Mouse (Mus musculus): ENCODE measurements around the gene Il17a.
"Not testable (repeated sequence)": the region's sequence is repeated elsewhere in the genome, so short reads cannot be mapped to it uniquely, and the experiment has no call there.

Gene Il17a
- long read RNA-seq, experiment 1: 0 reads
- long read RNA-seq, experiment 2: 0 reads

- intact Hi-C loops (cut with DNase I): no loop called here
These were observed at the start of gene Il17a for GRCm38 (mm10) chr1:20730903-20731302. Gene Il17a (plus strand): TSS chr1:20730905.

GRCm38 (mm10) chr1:20682849-20683248, 47.9 kb upstream of the Il17a start:
- intact Hi-C loops (cut with DNase I): no loop called here

- intact Hi-C loops (cut with DNase I): no loop called here
These were observed 47.3 kb upstream of the Il17a start for GRCm38 (mm10) chr1:20683386-20683785.

- intact Hi-C loops (cut with DNase I): no loop called here
These were observed 46.9 kb upstream of the Il17a start for GRCm38 (mm10) chr1:20683853-20684252.

GRCm38 (mm10) chr1:20684403-20684802, 46.3 kb upstream of the Il17a start:
- intact Hi-C loops (cut with DNase I): no loop called here

DNA sequence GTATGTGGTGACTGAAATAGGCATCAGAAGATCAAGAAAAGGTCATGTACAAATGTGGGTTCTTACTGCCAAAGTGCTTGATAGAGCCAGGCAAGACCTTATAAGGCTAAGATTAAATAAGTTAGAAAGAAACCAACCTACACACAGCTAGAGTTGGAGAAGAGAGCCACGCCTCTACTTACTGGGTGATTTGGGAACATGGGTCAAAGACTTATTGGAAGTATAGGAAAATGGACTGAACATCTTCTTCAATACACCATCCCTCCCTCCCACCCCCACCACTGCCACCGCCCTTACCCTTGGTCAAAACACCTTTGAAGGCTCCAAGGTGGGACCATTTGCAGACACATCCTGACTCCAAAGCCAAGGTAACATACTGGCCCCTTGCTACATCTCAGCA, 45.3 kb upstream of the Il17a start:
- intact Hi-C loops (cut with DNase I): no loop called here

- intact Hi-C loops (cut with DNase I): no loop called here
These were observed 44.8 kb upstream of the Il17a start for GRCm38 (mm10) chr1:20685907-20686306.

- intact Hi-C loops (cut with DNase I): no loop called here
These were observed 39.4 kb upstream of the Il17a start for GRCm38 (mm10) chr1:20691336-20691735.

GRCm38 (mm10) chr1:20693634-20694313, 36.9 kb upstream of the Il17a start:
- intact Hi-C loops (cut with DNase I): no loop called here

GRCm38 (mm10) chr1:20700011-20700410, 30.7 kb upstream of the Il17a start:
- intact Hi-C loops (cut with DNase I): loop anchor here (5.0 kb wide), 2 partner anchors 192 to 462 kb away; partner anchors contain the start of gene Paqr8

DNA sequence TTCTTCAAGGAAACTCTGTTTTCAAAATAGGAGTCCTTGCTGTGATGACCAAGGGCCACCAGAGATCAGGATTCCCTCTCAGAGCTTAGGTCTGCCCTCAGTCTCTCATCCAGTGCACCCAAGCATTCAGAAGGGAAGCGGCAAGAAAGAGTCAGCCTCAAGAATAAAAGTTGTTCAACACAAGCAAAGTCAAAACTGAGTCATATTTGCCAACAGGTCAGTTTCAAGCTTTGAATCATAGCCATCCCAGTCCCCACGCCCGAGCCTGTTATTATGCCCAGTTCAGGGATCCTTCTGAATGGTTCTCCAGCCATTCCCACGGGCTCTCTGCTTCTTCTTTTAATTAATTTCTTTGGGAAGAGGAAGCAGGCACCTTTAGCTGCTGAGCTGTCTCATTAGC, 5.9 kb downstream of the Il17a start:
- intact Hi-C loops (cut with DNase I): no loop called here

- intact Hi-C loops (cut with DNase I): no loop called here
These were observed 7.8 kb downstream of the Il17a start for GRCm38 (mm10) chr1:20738483-20738882.

- intact Hi-C loops (cut with DNase I): no loop called here
These were observed 9.8 kb downstream of the Il17a start for GRCm38 (mm10) chr1:20740496-20740998.

DNA sequence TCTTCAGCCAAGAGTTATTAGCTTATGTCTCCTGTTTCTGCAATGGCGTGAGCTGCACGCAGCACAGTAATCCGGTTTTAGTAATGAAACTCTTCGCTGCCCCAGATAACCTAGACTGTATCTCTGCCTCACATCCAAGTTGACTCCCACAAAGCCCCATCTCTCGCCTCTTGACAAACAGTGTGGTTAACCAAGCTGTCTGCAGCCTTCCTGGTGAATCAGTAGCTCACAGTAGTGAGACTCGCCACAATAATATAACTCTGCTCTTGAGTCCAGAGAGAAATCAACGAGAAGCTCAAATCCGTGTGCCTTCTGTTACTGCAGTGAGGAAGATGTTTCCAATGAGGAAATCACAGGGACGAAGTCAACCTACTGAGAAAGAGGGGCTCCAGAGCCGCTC, 23.7 kb downstream of the Il17a start:
- intact Hi-C loops (cut with DNase I): no loop called here

DNA sequence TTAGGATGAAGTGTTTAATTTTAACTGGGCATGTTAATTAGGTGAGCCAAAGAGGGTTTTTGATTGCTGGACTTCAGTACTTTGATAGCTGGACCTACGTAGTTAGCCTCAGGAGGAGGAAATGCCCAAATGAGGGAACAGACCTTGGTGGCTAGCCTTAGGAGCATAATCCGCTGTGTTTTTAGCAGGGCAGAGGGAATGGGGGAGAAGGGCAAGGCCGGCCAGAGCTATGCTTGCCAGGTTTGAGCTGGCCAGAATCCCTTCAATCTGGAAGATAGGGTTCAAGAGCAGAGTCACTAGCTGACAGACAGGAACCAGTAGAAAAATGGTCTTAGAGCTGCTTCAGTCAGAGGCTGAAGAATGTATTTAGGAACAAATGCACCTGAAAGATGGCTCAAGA, 26.9 kb downstream of the Il17a start:
- intact Hi-C loops (cut with DNase I): no loop called here

GRCm38 (mm10) chr1:20759799-20760198, 29.1 kb downstream of the Il17a start:
- intact Hi-C loops (cut with DNase I): no loop called here

GRCm38 (mm10) chr1:20760331-20760730, 29.6 kb downstream of the Il17a start:
- intact Hi-C loops (cut with DNase I): no loop called here

- intact Hi-C loops (cut with DNase I): no loop called here
These were observed 30.7 kb downstream of the Il17a start for GRCm38 (mm10) chr1:20761411-20761810.

GRCm38 (mm10) chr1:20766526-20766925, 35.8 kb downstream of the Il17a start:
- intact Hi-C loops (cut with DNase I): no loop called here

- intact Hi-C loops (cut with DNase I): not testable (repeated sequence)
These were observed 43.5 kb downstream of the Il17a start for GRCm38 (mm10) chr1:20774026-20774730.

- intact Hi-C loops (cut with DNase I): no loop called here
These were observed 47.7 kb downstream of the Il17a start for GRCm38 (mm10) chr1:20778366-20778765.
